Mouse (Mus musculus) midbrain, embryonic 15.5 days (tissue): Measurements from ENCODE around the gene Med21. TPM values are rescaled to one million over a fixed set of nuclear protein-coding genes. Genes with fewer than 3 reads are reported as not detected.

ENCODE experiments used
- ATAC-seq: fragments of 200-750 bp; cut with Nextera tagmentation; replicated peaks from 2 replicates; pipeline ENCODE4 v1.8.0; 2017; ENCODE audit warnings: moderate TSS enrichment
- H3K27ac ChIP-seq: fragments of 300-500 bp; sonication (generic); 2 replicates; pipeline ENCODE4 v1.5.1; 2015; ENCODE audit warnings: mild to moderate bottlenecking, inconsistent platforms
- H3K27me3 ChIP-seq: fragments of 300-500 bp; sonication (generic); replicated peaks from 2 replicates; pipeline ENCODE4 v1.6.1; 2015; ENCODE audit warnings: inconsistent platforms
- H3K36me3 ChIP-seq: fragments of 300-500 bp; sonication (generic); replicated peaks from 2 replicates; pipeline ENCODE4 v1.6.1; 2015; ENCODE audit warnings: inconsistent platforms
- H3K4me1 ChIP-seq: fragments of 300-500 bp; sonication (generic); 2 replicates; pipeline ENCODE4 v1.6.1; 2015; ENCODE audit warnings: inconsistent platforms
- H3K4me2 ChIP-seq: fragments of 300-500 bp; sonication (generic); 2 replicates; pipeline ENCODE4 v1.6.1; 2015; ENCODE audit warnings: inconsistent platforms, mild to moderate bottlenecking, moderate library complexity
- H3K4me3 ChIP-seq: fragments of 300-500 bp; sonication (generic); 2 replicates; pipeline ENCODE4 v1.5.1; 2015; ENCODE audit warnings: mild to moderate bottlenecking, inconsistent platforms
- H3K9ac ChIP-seq: fragments of 300-500 bp; sonication (generic); 2 replicates; pipeline ENCODE4 v1.6.1; 2015; ENCODE audit warnings: mild to moderate bottlenecking, inconsistent platforms
- H3K9me3 ChIP-seq: fragments of 300-500 bp; sonication (generic); 2 replicates; pipeline ENCODE4 v1.6.1; 2016; ENCODE audit warnings: inconsistent platforms
- WGBS: fragments of 180-500 bp; shearing (Covaris S2); methylation state at CpG from one replicate; pipeline ENCODE4 v1.1.7; 2015; ENCODE audit warnings: mixed read lengths; 5-methylcytosine and 5-hydroxymethylcytosine counted together
- polyA plus RNA-seq: library from polyadenylated mRNA; unstranded; fragments of >200 nt; fragmentation: Nextera tagmentation; extraction: Ambion mirVana; gene quantifications from 2 replicates; pipeline ENCODE4 v1.2.1, GENCODE M21; 2015

Med21 gene
- polyA plus RNA-seq, 1 experiment from 2014 or later: 99.3 TPM

- ATAC-seq: no peak
- no peak overlapping the region for H3K9ac ChIP-seq
- WGBS: 81% methylated on average over 4 of the region's 4 CpGs
Observed at GRCm38 (mm10) chr6:146630961-146631360, 11.4 kb upstream of the Med21 start.

GRCm38 (mm10) chr6:146631847-146632246 is 10.5 kb upstream of the Med21 start:
- Histone ChIP-seq H3K27me3 (no peaks in the 10 kb centered on the region), H3K9ac (no peak overlapping the region), H3K36me3 (no peaks in the 10 kb centered on the region), H3K4me1 (peaks cover 16% of the 10 kb centered on the region), H3K4me2 (no peak overlapping the region), H3K4me3 (no peak overlapping the region), H3K9me3 (no peaks in the 10 kb centered on the region), H3K27ac (no peak overlapping the region)
- WGBS: 82% methylated on average over 8 of the region's 8 CpGs
- ATAC-seq: no peak

More at GRCm38 (mm10) chr6:146630961-146631360, 11.4 kb upstream of the Med21 start:
- no peak overlapping the region for H3K4me3 ChIP-seq
- no peaks in the 10 kb centered on the region for H3K9me3 ChIP-seq
- no peaks in the 10 kb centered on the region for H3K27me3 ChIP-seq
- H3K36me3 ChIP-seq: no peaks in the 10 kb centered on the region
- no peak overlapping the region for H3K27ac ChIP-seq
- peaks cover 16% of the 10 kb centered on the region for H3K4me1 ChIP-seq
- H3K4me2 ChIP-seq: no peak overlapping the region

GRCm38 (mm10) chr6:146632403-146632802 is 9.9 kb upstream of the Med21 start:
- H3K4me1 ChIP-seq: peaks cover 16% of the 10 kb centered on the region
- no peaks in the 10 kb centered on the region for H3K9me3 ChIP-seq
- 78% methylated on average over 9 of the region's 9 CpGs for WGBS
- H3K27ac ChIP-seq: no peak overlapping the region
- H3K4me2 ChIP-seq: no peak overlapping the region
- ATAC-seq: no peak
- H3K4me3 ChIP-seq: no peak overlapping the region
- no peak overlapping the region for H3K9ac ChIP-seq
- H3K27me3 ChIP-seq: no peaks in the 10 kb centered on the region
- H3K36me3 ChIP-seq: no peaks in the 10 kb centered on the region

- WGBS: 33% methylated on average over 8 of the region's 8 CpGs
- H3K9ac ChIP-seq: no peak overlapping the region
- H3K36me3 ChIP-seq: no peaks in the 10 kb centered on the region
- H3K27ac ChIP-seq: 0 out of 2 replicates have a peak overlapping the region, but pooled peaks have one; percentile 80
- peaks cover 16% of the 10 kb centered on the region for H3K4me1 ChIP-seq
- peak overlapping the region; percentile 58 for H3K4me3 ChIP-seq
- H3K4me2 ChIP-seq: peak overlapping the region; percentile 62
- peak; percentile 15; the same call in 1 of the 2 replicates for ATAC-seq
- H3K27me3 ChIP-seq: no peaks in the 10 kb centered on the region
- H3K9me3 ChIP-seq: no peaks in the 10 kb centered on the region
Observed at GRCm38 (mm10) chr6:146633097-146633496, 9.2 kb upstream of the Med21 start.

GRCm38 (mm10) chr6:146633629-146634014 is 8.7 kb upstream of the Med21 start:
- no peaks in the 10 kb centered on the region for H3K36me3 ChIP-seq
- WGBS: 9% methylated on average over 14 of the region's 14 CpGs

GRCm38 (mm10) chr6:146634015-146634722 is 8.2 kb upstream of the Med21 start:
- H3K4me3 ChIP-seq: peak overlapping the region; percentile 58
- H3K4me1 ChIP-seq: peaks cover 16% of the 10 kb centered on the region
- no peaks in the 10 kb centered on the region for H3K9me3 ChIP-seq
- peak overlapping the region; percentile 67 for H3K9ac ChIP-seq
- no peaks in the 10 kb centered on the region for H3K36me3 ChIP-seq
- H3K27ac ChIP-seq: peak overlapping the region; percentile 80
- under 1% methylated on average over 81 of the region's 82 CpGs for WGBS
- ATAC-seq: peak; percentile 94
- no peaks in the 10 kb centered on the region for H3K27me3 ChIP-seq
- peak overlapping the region; percentile 62 for H3K4me2 ChIP-seq

More at GRCm38 (mm10) chr6:146633629-146634014, 8.7 kb upstream of the Med21 start:
- Histone ChIP-seq H3K27me3 (no peaks in the 10 kb centered on the region), H3K27ac (peak overlapping the region; percentile 80), H3K4me2 (peak overlapping the region; percentile 62), H3K9ac (peak overlapping the region; percentile 67), H3K9me3 (no peaks in the 10 kb centered on the region), H3K4me3 (peak overlapping the region; percentile 58), H3K4me1 (peaks cover 16% of the 10 kb centered on the region)
- peak; percentile 65; the same call in 1 of the 2 replicates for ATAC-seq

GRCm38 (mm10) chr6:146634759-146635606 is 7.4 kb upstream of the Med21 start:
- Histone ChIP-seq H3K9me3 (no peaks in the 10 kb centered on the region), H3K4me2 (peak overlapping the region; percentile 62; the same call in 1 of the 2 replicates), H3K9ac (no peak overlapping the region), H3K27me3 (no peaks in the 10 kb centered on the region), H3K4me1 (peaks cover 16% of the 10 kb centered on the region), H3K4me3 (peak overlapping the region; percentile 58), H3K27ac (no peak overlapping the region), H3K36me3 (no peaks in the 10 kb centered on the region)
- ATAC-seq: no peak
- WGBS: 67% methylated on average over 4 of the region's 4 CpGs

GRCm38 (mm10) chr6:146636482-146636881 is 5.9 kb upstream of the Med21 start:
- Histone ChIP-seq H3K4me1 (peaks cover 16% of the 10 kb centered on the region), H3K4me3 (no peak overlapping the region), H3K9ac (no peak overlapping the region), H3K36me3 (no peaks in the 10 kb centered on the region), H3K4me2 (no peak overlapping the region), H3K27me3 (no peaks in the 10 kb centered on the region), H3K27ac (no peak overlapping the region), H3K9me3 (no peaks in the 10 kb centered on the region)
- no peak for ATAC-seq
- WGBS: 90% methylated on average over 5 of the region's 5 CpGs

GRCm38 (mm10) chr6:146640068-146640965 is 2.0 kb upstream of the Med21 start:
- no peaks in the 10 kb centered on the region for H3K9me3 ChIP-seq
- no peaks in the 10 kb centered on the region for H3K27me3 ChIP-seq
- no peaks in the 10 kb centered on the region for H3K36me3 ChIP-seq
- no peak overlapping the region for H3K4me2 ChIP-seq
- no peak overlapping the region for H3K4me3 ChIP-seq
- H3K9ac ChIP-seq: no peak overlapping the region
- ATAC-seq: no peak
- H3K4me1 ChIP-seq: peaks cover 16% of the 10 kb centered on the region
- no peak overlapping the region for H3K27ac ChIP-seq
- WGBS: 89% methylated on average over 7 of the region's 7 CpGs

GRCm38 (mm10) chr6:146640991-146641390 is 1.4 kb upstream of the Med21 start:
- H3K4me3 ChIP-seq: no peak overlapping the region
- no peaks in the 10 kb centered on the region for H3K36me3 ChIP-seq
- H3K27ac ChIP-seq: no peak overlapping the region
- peaks cover 16% of the 10 kb centered on the region for H3K4me1 ChIP-seq
- no peak for ATAC-seq
- H3K27me3 ChIP-seq: no peaks in the 10 kb centered on the region
- no peak overlapping the region for H3K9ac ChIP-seq
- 84% methylated on average over 6 of the region's 6 CpGs for WGBS
- H3K9me3 ChIP-seq: no peaks in the 10 kb centered on the region
- H3K4me2 ChIP-seq: no peak overlapping the region

- Histone ChIP-seq H3K4me2 (peak overlapping the region; percentile 83), H3K4me3 (peak overlapping the region; percentile 93), H3K27me3 (no peaks in the 10 kb centered on the region), H3K9ac (peak overlapping the region; percentile 37), H3K36me3 (no peaks in the 10 kb centered on the region), H3K4me1 (peaks cover 16% of the 10 kb centered on the region), H3K9me3 (no peaks in the 10 kb centered on the region), H3K27ac (peak overlapping the region; percentile 74)
- 67% methylated on average over 11 of the region's 11 CpGs for WGBS
- peak; percentile 5 for ATAC-seq
Observed at GRCm38 (mm10) chr6:146641621-146642210, 631 bp upstream of the Med21 start.
